Mouse (Mus musculus) c-Kit-positive CD71-negative TER-119-negative erythroid progenitor cells, embryonic 14.5 days (primary cell): ENCODE data around the gene Rad54l2.

ENCODE experiments used
- DNase-seq: peaks from one replicate; pipeline ENCODE4 v3.0.0-alpha.2; 2013; ENCODE audit warnings: low read depth

Gene Rad54l2

GRCm38 (mm10) chr9:106676571-106676970 is 112.4 kb downstream of the Rad54l2 start:
- no peak for DNase-seq

- no peak for DNase-seq
Measured at GRCm38 (mm10) chr9:106675965-106676364, 113.0 kb downstream of the Rad54l2 start.

- peak; percentile 71 for DNase-seq
Measured at GRCm38 (mm10) chr9:106675480-106675879, 113.5 kb downstream of the Rad54l2 start.

- DNase-seq = no peak
Measured at GRCm38 (mm10) chr9:106673860-106674259, 115.1 kb downstream of the Rad54l2 start.

GRCm38 (mm10) chr9:106664856-106665255 is 124.1 kb downstream of the Rad54l2 start:
- DNase-seq = no peak

- DNase-seq = no peak
Measured at GRCm38 (mm10) chr9:106664433-106664832, 124.6 kb downstream of the Rad54l2 start.

- DNase-seq = no peak
Measured at GRCm38 (mm10) chr9:106663200-106663599, 125.8 kb downstream of the Rad54l2 start.

GRCm38 (mm10) chr9:106659935-106660334 is 129.1 kb downstream of the Rad54l2 start:
- no peak for DNase-seq

GRCm38 (mm10) chr9:106659441-106659840 is 129.6 kb downstream of the Rad54l2 start:
- no peak for DNase-seq

- no peak for DNase-seq
Measured at GRCm38 (mm10) chr9:106657592-106657991, 131.4 kb downstream of the Rad54l2 start.

GRCm38 (mm10) chr9:106656820-106657219 is 132.2 kb downstream of the Rad54l2 start:
- DNase-seq = no peak

GRCm38 (mm10) chr9:106655884-106656720 is 132.9 kb downstream of the Rad54l2 start, which contains the start of gene Grm2:
Gene Grm2 (minus strand): TSS chr9:106656082.
- peak; percentile 49 for DNase-seq

GRCm38 (mm10) chr9:106652720-106653119 is 136.3 kb downstream of the Rad54l2 start:
- no peak for DNase-seq

- DNase-seq = no peak
Measured at GRCm38 (mm10) chr9:106647226-106647625, 141.8 kb downstream of the Rad54l2 start.

- DNase-seq = no peak
Measured at GRCm38 (mm10) chr9:106645684-106646271, 143.2 kb downstream of the Rad54l2 start.

GRCm38 (mm10) chr9:106643787-106644186 is 145.2 kb downstream of the Rad54l2 start:
- peak; percentile 16 for DNase-seq

GRCm38 (mm10) chr9:106643128-106643527 is 145.9 kb downstream of the Rad54l2 start:
- peak; percentile 74 for DNase-seq

- peak; percentile 18 for DNase-seq
Measured at GRCm38 (mm10) chr9:106641346-106641745, 147.6 kb downstream of the Rad54l2 start.

- no peak for DNase-seq
Measured at GRCm38 (mm10) chr9:106638154-106638553, 150.8 kb downstream of the Rad54l2 start.
